Mouse (Mus musculus) heart, adult 2 months (tissue): ENCODE data around the gene Gpr183.

Experiments
- CTCF ChIP-seq: fragments of 200-600 bp; IDR thresholded peaks from 2 replicates; pipeline ENCODE4 v1.8.1; 2022; ENCODE audit warnings: antibody characterized with exemption, mild to moderate bottlenecking, moderate library complexity
- EP300 ChIP-seq: fragments of 200-500 bp; IDR thresholded peaks from 2 replicates; pipeline ENCODE4 v1.6.1; 2011; ENCODE audit warnings: low read depth, low read length, control low read depth; ENCODE audit not compliant: insufficient read depth

DNA sequence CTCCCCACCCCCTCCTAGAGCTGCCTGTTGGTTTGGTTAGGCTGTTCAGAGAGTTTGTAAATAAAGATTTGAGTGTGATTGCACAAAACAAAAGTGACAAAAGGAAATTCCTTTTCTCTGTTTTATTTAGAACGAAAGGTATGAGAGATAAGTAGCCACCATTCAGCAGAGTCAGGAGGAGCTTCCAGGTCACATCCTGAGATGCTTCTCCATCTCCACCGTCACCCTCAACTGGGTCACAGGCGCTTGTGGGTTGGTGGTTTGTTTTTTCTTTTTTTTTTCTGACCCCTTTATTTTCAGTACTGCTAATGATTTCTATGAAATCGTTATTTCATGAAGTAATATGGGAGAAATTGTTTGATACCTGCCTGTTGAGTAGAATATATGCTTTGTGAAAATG is 28.6 kb downstream of the Gpr183 start:
- TF ChIP-seq CTCF = no peak
- TF ChIP-seq EP300 = no peak
